Mouse (Mus musculus): ENCODE results near the gene Btbd35f29. TPM values are rescaled to one million over a fixed set of nuclear protein-coding genes. Genes with fewer than 3 reads are reported as not detected.

Btbd35f29 gene
- not detected for polyA plus RNA-seq (2017; shearing (Covaris generic))

GRCm38 (mm10) chrX:31117374-31117773 is at the start of gene Btbd35f29:
Gene Btbd35f29, plus strand, starts transcription at chrX:31117674.

Other genes starting within 250 kb of the Btbd35f29 start
- not detected for gene Spin2f, start 136.2 kb downstream of the Btbd35f29 start, polyA plus RNA-seq (2017; shearing (Covaris generic))
- not detected for gene Btbd35f26, start 218.8 kb downstream of the Btbd35f29 start, polyA plus RNA-seq (2017; shearing (Covaris generic))

Data from CD4-positive, CD25-positive, alpha-beta regulatory T cell, adult 9 weeks (primary cell).